Comparison of ENCODE assay signal across 26 mouse cellular contexts in genomic region chr12:108700037-108700436, GRCm38 (mm10). TPM values are rescaled to one million over a fixed set of nuclear protein-coding genes. Genes with fewer than 3 reads are reported as not detected.
A peak's percentile ranks its signal among the peaks of the same experiment; 100 is the strongest.
DNase-seq lines count a peak whose midpoint lies in the region; ATAC-seq and TF ChIP-seq lines count a peak whose summit lies in the region.
"Had no signal": no experiment of that assay in that cellular context is flagged by ENCODE, and none has a peak within 500 bp of the region (broad histone marks: within the 10 kb centered on the region; RNA-seq: fewer than 3 reads in every experiment).

No protein-coding gene starts in this region.

- no peak for TF ChIP-seq CTCF in layer of hippocampus, adult 2 months (conservative IDR thresholded peaks at IDR 0.05)

- peak overlapping the region; percentile 68 for H3K27ac ChIP-seq in layer of hippocampus, adult 2 months
- H3K27ac ChIP-seq: embryonic facial prominence, embryonic 12.5 days; forebrain, embryonic 13.5 days; gastrocnemius, adult 2 months; heart, embryonic 15.5 days; hindbrain, embryonic 15.5 days; limb, embryonic 15.5 days; liver, embryonic 14.5 days had no signal

- DNase-seq in layer of hippocampus, adult 2 months (ENCODE audit: low spot score in 2 of 2): no peak
- no peak for DNase-seq in layer of hippocampus, postnatal 25 days (ENCODE audit: extremely low spot score in 1 of 2, low spot score in 1 of 2)
- peak; percentile 12 for DNase-seq in 416B (ENCODE audit: low read depth)
- DNase-seq in embryo, embryonic 11 days: no peak
- no peak for DNase-seq in spleen, postnatal 4 days (ENCODE audit: low spot score in 2 of 2)
- DNase-seq in frontal cortex, adult 2 months (ENCODE audit: extremely low spot score in 1 of 2, low spot score in 1 of 2): no peak
- DNase-seq: adrenal gland, postnatal 14 days; cerebellum, adult 9-10 months; gastrocnemius, adult 2 months; heart, postnatal 4 days; kidney, adult 18-20 months; lung, embryonic 14.5 days had no signal

- peak overlapping the region; percentile 6; the same call in 1 of the 2 replicates for H3K4me3 ChIP-seq in layer of hippocampus, adult 2 months
- H3K4me3 ChIP-seq: embryonic facial prominence, embryonic 12.5 days; erythroblast, embryonic 14.5 days; forebrain, embryonic 13.5 days; gastrocnemius, adult 2 months; heart, embryonic 15.5 days; hindbrain, embryonic 15.5 days; limb, embryonic 15.5 days had no signal

- ATAC-seq in granulocyte monocyte progenitor cell, adult 5-6 weeks (replicated peaks; ENCODE audit: poor library complexity, severe bottlenecking): peak; percentile 66
- ATAC-seq in megakaryocyte progenitor cell, adult 5-6 weeks (replicated peaks; ENCODE audit: poor library complexity): peak; percentile 59
- ATAC-seq: forebrain, embryonic 13.5 days; midbrain, embryonic 16.5 days had no signal

RNA-seq across cellular contexts. Expression of gene Degs2, which starts 2.1 kb away (rescaled TPM):
- 1 to 10 TPM; 3.7 to 5.4 TPM for total RNA-seq in layer of hippocampus, adult 2 months (2021)
- 1 to 10 TPM; 3.6 to 3.8 TPM for total RNA-seq in layer of hippocampus, postnatal 25 days (2021)
- total RNA-seq in granulocyte monocyte progenitor cell, adult 5-6 weeks (2014; fragmentation: Nextera tagmentation): not detected in 2 replicates
- 1.3 and 2.3 TPM in 2 replicates for total RNA-seq in granulocyte monocyte progenitor cell, adult 5-6 weeks (2017)
- 1.2 TPM in 1 of 2 replicates, not detected in the other for total RNA-seq in megakaryocyte progenitor cell, adult 5-6 weeks (2015)
- total RNA-seq in megakaryocyte progenitor cell, adult 5-6 weeks (2017): 0.79 and 1.1 TPM in 2 replicates
- 8.4 and 9.4 TPM in 2 replicates for polyA plus RNA-seq in frontal cortex, adult 2 months (2012; rRNA removed)
- total RNA-seq: adrenal gland, postnatal 14 days; common myeloid progenitor, adult 5-6 weeks; gastrocnemius, adult 2 months; gastrocnemius, postnatal 4 days; heart, postnatal 4 days; megakaryocyte-erythroid progenitor cell, adult 5-6 weeks; neutrophil, adult 5-6 weeks had no signal
- polyA plus RNA-seq: erythroblast, embryonic 14.5 days had no signal
